Mouse (Mus musculus) MEL (cell line): Measurements from ENCODE around the gene Slc9a4.

Experiments used
- CTCF ChIP-seq, 3 experiments: IDR thresholded peaks in 2 of 3; conservative IDR thresholded peaks in 1 of 3; 2 replicates each; pipeline ENCODE4 v1.5.1; 2011 to 2012; ENCODE audit warnings: low read length in 3 of 3, low read depth in 2 of 3, mild to moderate bottlenecking in 2 of 3, improper control_type of control experiment in 1 of 3, inconsistent platforms in 1 of 3, mixed read lengths in 1 of 3, moderate library complexity in 1 of 3; ENCODE audit not compliant: control insufficient read depth in 1 of 3, insufficient read depth in 1 of 3, poor library complexity in 1 of 3, severe bottlenecking in 1 of 3
- NELFE ChIP-seq: IDR thresholded peaks from 2 replicates; pipeline ENCODE4 v1.6.1; 2011; ENCODE audit warnings: low read depth, low read length, improper control_type of control experiment
- POLR2AphosphoS2 ChIP-seq: IDR thresholded peaks from 2 replicates; pipeline ENCODE4 v1.6.1; 2011; ENCODE audit warnings: low read length, improper control_type of control experiment

GRCm38 (mm10) chr1:40569374-40569773 is 10.5 kb upstream of the Slc9a4 start:
- TF ChIP-seq CTCF (IDR thresholded peaks at IDR 0.05 in 2 of 3, conservative IDR thresholded peaks at IDR 0.05 in 1 of 3; ENCODE audit: control insufficient read depth in 1 of 3, insufficient read depth in 1 of 3, low read depth in 2 of 3, low read length in 3 of 3, poor library complexity in 1 of 3, severe bottlenecking in 1 of 3) (no peak), POLR2AphosphoS2 (no peak), NELFE (no peak)
